Mouse (Mus musculus) left cerebral cortex, adult 18-20 months (tissue): ENCODE measurements at regions not wholly inside any gene's neighbourhood (a gene's known extent, or its start where the extent isn't known, plus 50 kb on each side); places are given as distances from the start of the nearest gene placed in this dataset.

Experiments used
- DNase-seq, 2 experiments: peaks; one replicate each; pipeline ENCODE4 v3.0.0; 2021 to 2022; ENCODE audit warnings: low spot score in 2 of 2, mixed read lengths in 1 of 2

GRCm38 (mm10) chr12:25924526-25924925, 490.5 kb downstream of the Rnf144a start:
- DNase-seq: peak; percentile 15 to 29

- no peak for DNase-seq
Measured at GRCm38 (mm10) chr12:25923772-25924171, 491.3 kb downstream of the Rnf144a start.

- DNase-seq: no peak
Measured at GRCm38 (mm10) chr12:25905614-25906013, 509.4 kb downstream of the Rnf144a start.

GRCm38 (mm10) chr12:25896543-25896942, 518.5 kb downstream of the Rnf144a start:
- DNase-seq: no peak

GRCm38 (mm10) chr12:25895691-25896090, 519.4 kb downstream of the Rnf144a start:
- DNase-seq: no peak

- no peak for DNase-seq
Measured at GRCm38 (mm10) chr12:25891391-25892167, 523.5 kb downstream of the Rnf144a start.

GRCm38 (mm10) chr12:25890722-25891121, 524.3 kb downstream of the Rnf144a start:
- peak; percentile 9 to 15 for DNase-seq

- DNase-seq: peak in 1 of 2 experiments; percentile 5
Measured at GRCm38 (mm10) chr12:25883771-25884171, 531.3 kb downstream of the Rnf144a start.

- no peak for DNase-seq
Measured at GRCm38 (mm10) chr12:25871816-25872215, 543.2 kb downstream of the Rnf144a start.

- DNase-seq: peak; percentile 40 to 69
Measured at GRCm38 (mm10) chr12:25871001-25871461, 544.0 kb downstream of the Rnf144a start.

- no peak for DNase-seq
Measured at GRCm38 (mm10) chr12:25869846-25870245, 545.2 kb downstream of the Rnf144a start.

- DNase-seq: no peak
Measured at GRCm38 (mm10) chr12:25865063-25865462, 550.0 kb downstream of the Rnf144a start.

GRCm38 (mm10) chr12:25864113-25864852, 550.8 kb downstream of the Rnf144a start:
- peak; percentile 44 to 55 for DNase-seq

- no peak for DNase-seq
Measured at GRCm38 (mm10) chr12:25861100-25861499, 554.0 kb downstream of the Rnf144a start.

- no peak for DNase-seq
Measured at GRCm38 (mm10) chr12:25858397-25858796, 556.7 kb downstream of the Rnf144a start.

GRCm38 (mm10) chr12:25830057-25830456, 585.0 kb downstream of the Rnf144a start:
- DNase-seq: no peak

GRCm38 (mm10) chr12:25827961-25828360, 587.1 kb downstream of the Rnf144a start:
- no peak for DNase-seq

- DNase-seq: no peak
Measured at GRCm38 (mm10) chr12:25826928-25827327, 588.1 kb downstream of the Rnf144a start.

GRCm38 (mm10) chr12:25826451-25826850, 588.6 kb downstream of the Rnf144a start:
- no peak for DNase-seq

- DNase-seq: no peak
Measured at GRCm38 (mm10) chr12:25816248-25816647, 598.8 kb downstream of the Rnf144a start.

GRCm38 (mm10) chr12:25795092-25795491, 620.0 kb downstream of the Rnf144a start:
- no peak for DNase-seq

GRCm38 (mm10) chr12:25794571-25794970, 620.5 kb downstream of the Rnf144a start:
- DNase-seq: no peak
